Mouse (Mus musculus) CH12F3 (cell line): ENCODE results near the gene Sorbs1.

ENCODE experiments used
- in situ Hi-C: fragments of 300-500 bp; cut with MboI; formaldehyde crosslinking; loops from 2 replicates; pipeline ENCODE4 v1.14.3; 2020; ENCODE audit warnings: low sequenced_read_pairs

Sorbs1 gene

DNA sequence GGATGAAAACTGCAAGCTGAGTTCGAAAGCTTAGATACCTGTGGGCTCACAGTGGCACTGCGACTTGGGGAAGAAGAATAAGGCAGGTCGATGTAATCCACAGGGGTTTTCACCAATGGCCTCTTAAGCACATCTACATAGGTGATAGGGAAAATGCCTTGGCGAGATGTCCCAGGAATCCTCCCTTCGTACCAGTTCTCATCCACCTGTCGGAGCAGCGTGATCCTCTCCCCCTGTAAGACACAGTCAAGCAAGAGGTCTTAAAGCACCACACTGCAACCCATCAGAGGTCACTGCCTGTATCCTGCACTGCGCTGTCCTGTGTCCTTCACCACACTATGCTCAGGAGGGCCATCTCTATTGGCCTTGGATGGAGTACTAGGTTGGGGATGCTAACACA, 201.9 kb downstream of the Sorbs1 start:
- in situ Hi-C loops: no loop called here

DNA sequence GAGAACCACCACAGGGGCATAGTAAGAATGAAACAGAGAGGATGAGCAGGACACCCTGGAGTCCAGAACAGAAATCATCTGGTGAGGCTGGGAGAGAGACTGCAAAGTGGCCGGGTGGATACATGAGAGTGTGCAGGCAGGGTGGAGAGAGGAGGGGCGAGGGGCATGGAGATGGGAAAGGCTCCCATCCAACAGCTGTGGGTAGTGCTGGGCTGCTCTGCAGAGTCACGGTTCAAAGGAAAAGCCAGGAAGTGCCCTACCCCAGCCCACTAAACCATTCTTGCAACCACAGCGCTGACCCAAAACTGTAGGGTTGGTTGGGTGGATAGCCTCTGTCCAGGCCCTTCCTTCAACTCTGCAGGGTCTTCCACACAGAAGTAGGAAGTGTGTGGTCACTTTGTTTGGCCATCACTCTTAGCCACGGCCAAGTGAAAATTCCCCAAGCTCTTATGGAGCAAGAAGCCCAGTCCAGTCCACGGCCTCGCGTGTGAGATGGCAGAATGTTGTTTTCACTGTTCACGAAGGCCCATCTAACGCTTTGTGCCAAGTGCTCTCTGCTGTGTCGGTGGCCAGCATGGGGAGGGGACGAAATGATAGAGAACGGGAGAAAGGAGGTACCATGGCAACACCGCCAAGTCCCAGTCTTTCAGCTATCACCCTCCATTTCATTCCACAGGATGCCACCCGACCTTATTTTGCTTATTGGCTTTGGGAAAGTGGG, 203.0 kb downstream of the Sorbs1 start:
- in situ Hi-C loops: no loop called here

DNA sequence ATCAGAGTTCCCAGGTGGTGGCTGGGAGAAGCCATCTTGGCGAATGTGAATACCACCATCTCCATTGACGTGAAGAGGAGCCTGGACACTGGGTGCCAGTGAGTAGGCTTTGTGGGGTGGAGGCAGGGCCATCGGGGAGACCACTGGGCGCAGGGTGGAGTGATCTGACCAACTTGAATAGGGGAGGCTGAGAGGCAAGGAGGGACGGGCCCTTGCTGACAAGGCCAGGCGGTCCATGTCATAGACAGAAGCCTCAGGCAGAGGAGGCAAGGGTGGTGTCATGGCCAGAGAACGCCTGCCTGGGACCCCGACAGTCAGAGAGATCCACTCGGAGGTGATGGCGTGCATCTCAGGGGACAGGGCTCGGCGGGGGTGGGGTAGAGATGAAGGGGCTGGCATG, 203.7 kb downstream of the Sorbs1 start:
- in situ Hi-C loops: no loop called here

DNA sequence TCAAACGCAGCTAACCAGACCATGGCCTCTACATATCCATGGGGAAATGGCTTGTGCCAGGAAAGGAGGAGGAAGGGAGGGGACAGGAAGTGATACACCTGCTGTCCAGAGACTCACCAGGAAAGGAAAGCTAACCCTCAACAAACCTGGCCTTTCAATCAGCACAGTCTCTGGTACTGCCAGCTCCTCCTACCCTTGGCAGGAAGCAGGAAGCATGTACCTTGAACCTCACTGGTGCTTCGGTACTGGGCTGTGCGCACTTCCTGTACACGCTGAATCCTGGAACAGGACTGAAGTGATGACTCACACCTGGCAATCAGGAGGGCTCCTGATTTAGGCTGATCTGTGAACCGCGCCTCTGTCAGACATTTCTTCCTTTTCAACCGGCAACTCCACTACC, 206.0 kb downstream of the Sorbs1 start:
- in situ Hi-C loops: no loop called here

DNA sequence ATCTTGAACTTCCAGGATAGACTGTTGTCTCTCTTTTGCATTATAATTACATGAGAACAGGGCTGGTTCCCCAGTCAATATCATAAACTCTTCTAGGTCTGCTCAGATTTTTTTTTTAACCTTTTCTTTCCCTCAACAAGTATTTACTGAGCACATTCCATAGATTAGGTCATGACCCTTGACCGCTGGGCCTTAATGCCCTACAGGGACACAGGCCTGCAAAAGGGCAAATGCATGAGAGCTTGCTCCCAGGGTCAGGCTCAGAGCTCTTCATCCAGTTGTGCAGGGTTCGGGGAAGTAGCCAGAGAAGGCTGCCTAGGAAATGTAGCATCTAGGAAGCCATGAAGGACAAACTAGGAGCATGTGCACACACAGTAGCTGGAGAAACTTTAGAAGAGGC, 206.9 kb downstream of the Sorbs1 start:
- in situ Hi-C loops: no loop called here

DNA sequence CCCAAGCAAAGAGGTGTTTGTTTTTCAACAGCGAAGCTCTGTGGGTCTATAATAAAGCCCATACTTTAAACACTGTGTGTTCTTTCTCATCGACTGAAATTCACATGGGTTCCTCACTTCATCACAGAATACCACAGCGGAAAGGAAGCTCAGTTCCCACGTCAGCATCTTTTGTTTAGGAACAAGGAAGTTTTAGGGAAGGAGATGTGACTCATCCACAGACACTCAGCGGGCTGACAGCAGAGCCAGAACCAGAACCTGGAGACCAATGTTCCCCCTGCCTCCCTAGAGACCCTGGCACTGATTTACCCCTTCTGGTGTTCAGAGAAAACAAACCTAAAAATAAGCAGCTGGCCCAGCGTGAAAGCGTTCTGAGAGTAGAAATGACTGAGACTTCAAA, 208.1 kb downstream of the Sorbs1 start:
- in situ Hi-C loops: no loop called here

DNA sequence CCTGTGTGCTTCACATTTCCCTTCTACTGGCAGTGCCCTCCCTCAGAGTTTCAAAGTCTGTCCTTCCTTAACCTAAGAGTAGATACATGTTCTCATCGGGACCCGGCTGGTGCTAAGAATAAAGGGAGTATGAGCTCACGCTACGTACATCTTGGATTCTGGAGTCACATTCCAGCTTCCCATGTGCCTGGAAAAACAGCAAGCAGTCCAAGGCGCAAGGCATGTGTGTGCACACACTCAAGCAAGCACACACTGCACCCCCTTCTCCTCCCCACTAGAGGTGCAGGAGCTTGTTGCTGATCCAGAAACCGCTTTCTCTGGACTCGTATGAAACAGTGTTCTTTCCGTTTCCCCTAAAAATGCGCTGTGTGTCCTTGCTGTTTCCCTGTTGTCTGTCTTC, 210.7 kb downstream of the Sorbs1 start:
- in situ Hi-C loops: no loop called here

DNA sequence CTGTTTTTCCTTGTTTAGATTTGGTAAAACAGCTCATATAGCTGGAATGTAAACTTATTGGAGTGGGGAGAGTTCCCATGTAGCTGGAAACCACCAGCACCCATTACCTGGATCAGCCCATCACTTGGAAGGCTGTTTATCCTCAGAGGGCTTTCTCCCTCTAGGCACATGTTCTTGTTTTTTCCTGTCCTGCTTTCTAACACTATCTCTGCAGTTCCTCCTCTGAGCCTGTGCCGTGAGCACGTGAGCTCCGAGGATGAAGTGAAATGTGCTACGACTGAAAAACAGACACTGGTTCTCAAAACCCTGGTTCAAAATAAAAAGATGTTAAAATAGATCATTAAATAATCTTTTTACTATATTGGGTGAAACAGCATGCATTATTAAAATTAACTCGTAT, 211.1 kb downstream of the Sorbs1 start:
- in situ Hi-C loops: no loop called here

DNA sequence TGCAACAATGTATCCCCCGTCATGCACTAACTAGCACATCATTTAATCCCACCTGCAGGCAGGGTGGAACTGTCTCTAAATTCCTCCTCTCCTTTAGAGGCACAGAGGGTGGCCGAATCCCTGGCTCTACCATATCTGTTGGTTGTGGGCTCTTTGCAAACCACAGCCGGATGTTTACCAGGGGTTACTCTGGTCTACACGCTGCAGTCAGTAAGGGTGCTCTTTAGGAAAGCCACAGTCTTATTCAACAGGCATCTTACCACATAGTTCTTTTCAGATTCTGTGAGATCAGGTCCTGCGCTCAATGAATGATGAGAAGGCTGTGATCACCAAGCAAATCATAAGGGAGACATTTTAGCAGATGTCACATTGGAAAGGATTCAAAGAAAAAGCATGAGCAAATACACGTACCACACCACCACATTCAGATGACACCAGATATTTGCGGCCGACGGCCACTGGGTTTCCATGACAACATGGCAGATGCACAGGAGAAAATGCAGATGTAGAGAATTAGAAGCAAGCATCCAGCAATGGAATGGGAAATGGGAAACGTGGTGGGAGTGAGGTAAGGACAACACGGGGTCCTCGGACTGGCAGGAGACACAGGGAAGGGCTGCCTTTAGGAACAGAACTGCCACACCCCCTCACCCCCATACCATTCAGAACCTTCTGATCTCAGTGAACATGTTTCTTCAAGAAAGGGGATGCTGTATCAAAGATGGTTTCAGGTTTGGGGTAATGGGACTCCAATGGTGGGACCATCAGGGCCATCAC, 213.4 kb downstream of the Sorbs1 start:
- in situ Hi-C loops: no loop called here

DNA sequence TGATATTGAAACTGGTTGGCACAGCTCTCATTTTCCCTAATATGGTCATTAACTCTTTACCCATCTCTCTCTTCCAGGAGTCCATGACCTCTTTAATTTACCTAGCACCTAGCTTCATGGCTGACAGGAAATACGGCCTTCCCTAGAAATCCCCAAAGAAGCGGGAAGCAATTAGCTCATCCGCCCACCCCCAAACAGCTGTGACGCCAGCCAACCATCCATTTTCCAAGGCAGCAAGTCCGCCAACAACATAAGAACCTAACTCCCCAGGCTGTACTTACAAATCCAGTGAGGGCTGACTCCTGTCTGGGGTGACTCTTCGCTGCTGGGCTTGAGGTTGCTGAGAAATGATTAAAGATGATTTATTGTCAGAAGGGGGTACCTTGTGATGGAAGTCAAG, 214.4 kb downstream of the Sorbs1 start:
- in situ Hi-C loops: no loop called here

DNA sequence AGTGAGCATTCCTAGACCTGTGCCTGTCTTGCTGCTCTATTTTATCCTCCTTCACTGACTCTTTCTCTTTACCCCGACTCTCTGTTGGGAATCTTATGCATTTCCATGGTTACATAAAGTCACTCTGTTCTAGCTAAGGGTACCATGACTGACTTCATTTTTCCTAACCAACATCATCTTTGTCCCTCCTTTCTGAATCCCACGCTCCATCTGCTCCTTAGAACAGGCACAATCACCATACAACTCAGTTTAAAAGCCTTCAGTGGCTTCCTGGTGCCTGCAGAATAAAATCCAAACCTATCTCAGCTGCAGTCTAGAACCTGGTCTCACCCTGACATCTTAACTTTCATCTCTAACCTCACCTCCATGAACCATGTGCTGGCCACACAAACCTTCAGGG, 215.0 kb downstream of the Sorbs1 start:
- in situ Hi-C loops: no loop called here

DNA sequence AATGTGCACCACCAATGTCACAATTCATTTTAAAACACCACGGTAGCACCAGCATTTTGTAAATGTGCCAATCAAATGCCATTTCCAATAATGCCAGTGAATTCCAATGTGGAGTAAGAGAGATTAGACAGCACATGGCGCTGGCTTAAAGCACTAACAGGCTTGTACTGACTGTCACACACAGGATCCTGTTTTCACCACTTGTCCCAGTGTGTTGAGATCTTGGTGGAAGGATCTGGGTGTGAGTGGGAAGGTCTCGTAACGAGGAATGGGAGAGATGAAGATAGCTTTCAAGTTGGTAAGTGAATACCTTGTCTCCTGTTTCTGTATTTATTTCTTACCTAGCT, 215.8 kb downstream of the Sorbs1 start:
- in situ Hi-C loops: no loop called here

DNA sequence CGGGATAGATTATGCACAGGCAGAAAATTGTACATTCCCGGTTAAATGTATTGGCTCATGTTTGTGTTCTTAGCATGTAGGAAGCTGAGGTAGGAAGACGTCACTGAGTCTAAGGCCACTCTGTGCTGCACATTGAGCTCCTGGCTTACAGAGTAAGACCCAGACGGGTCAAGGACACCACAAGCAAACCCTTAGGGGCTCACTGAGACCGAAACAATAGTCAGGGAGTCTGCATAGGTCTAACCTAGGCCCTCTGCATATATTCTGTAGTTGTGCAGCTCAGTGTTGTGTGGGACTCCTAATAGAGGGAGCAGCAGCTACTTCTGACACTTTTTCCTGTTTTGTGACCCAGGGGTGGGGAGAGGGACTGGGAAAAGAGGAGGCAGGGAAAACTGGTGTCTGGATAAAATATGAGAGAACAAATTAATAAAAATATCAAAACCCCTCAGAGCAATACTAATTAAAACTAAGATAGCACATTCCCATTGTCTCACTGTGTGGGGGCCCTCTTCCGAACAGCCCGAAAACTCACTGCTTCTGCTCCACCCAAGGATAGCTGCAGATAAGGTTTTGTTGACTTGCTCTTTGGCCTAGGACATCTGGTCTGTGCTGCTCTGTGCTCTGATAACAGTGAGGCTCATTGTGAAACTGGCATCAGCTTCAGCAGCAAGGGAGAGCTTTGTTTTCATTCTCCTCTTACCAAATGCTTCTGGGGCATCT, 216.3 kb downstream of the Sorbs1 start:
- in situ Hi-C loops: no loop called here

DNA sequence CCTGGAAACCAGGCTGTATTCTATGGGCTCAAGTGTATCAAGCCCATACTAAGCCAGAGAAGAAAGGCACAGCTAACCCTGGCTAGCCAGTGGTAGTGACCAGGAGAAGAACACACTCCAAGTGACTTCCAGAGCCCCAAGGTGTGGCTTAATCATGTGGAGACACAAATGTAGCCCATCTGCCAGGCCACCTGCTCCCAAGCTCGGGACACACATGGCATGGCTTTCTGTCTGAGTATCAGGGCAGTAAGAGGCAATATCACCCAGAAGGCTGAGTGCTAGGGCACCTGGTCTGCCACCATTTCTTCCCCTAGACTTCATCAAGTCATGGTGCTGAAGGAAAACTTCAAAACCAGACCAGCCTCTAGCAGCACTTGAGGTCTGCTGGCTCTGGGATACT, 219.3 kb downstream of the Sorbs1 start:
- in situ Hi-C loops: no loop called here

DNA sequence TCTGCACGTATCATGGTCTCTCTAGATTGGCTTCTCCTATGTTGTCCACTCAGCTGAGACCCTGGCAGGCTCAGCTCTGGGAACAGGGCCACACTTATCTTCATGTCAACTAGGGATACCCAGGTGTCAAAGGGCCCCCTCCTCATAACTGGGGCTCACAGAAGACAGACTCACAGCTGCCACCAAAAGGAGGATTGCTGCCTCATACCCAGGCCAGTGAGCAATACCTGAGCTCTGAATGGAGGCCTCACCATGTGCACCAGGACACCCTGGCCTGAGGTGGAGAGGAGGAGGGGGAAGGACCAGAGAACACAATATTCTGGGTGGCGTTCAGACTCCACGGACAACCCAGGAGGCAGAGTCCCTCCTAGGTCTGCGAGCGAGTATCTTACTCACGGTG, 219.8 kb downstream of the Sorbs1 start:
- in situ Hi-C loops: no loop called here

DNA sequence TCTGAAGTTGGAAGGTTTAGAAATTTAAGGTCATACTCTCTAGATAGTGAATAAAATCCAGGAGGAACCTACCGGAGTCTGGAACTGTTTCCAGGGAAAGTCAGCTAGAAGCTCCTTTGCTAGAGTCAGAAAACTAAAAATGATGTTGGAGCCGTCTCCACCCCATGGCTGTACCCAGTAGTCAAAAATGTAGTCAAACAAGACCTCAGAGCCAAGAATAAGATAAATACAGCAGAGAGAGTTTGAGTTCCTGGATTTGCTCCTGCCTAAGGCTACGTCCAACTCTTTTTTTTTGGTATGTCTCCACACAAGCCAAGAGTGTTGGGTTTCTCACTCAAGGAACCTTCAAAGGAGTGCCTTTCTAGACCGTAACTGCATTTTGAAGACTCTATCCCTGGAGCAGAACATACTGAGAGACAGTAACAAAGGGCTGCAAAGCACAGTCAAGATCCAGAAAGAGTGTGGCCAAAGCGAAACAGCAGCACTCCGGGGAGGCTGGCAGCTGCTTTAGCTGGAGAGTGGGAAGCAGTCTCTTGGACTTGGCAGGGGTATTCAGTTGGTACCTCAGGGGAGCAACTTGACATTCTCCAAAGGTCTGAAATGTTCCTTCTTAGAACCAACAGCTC, 223.4 kb downstream of the Sorbs1 start:
- in situ Hi-C loops: no loop called here

DNA sequence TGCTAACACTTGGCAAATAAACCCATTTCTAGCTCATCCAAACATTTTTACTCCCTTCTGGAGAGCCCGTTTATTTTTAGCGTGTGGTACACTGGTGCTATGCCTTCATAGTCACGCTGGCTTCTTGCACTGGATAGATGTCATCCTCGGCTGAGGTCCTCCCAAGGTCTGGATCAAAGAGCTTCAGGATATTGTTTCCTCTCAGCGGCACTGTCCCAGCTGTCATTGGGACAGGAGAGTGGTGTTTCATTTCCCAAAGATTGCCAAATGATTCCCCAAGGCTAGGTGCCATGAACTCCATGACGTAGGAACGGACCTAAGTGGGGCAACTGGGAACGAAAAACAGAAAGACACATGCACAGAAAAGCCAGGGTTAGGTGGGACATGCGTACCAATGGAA, 225.2 kb downstream of the Sorbs1 start:
- in situ Hi-C loops: no loop called here

DNA sequence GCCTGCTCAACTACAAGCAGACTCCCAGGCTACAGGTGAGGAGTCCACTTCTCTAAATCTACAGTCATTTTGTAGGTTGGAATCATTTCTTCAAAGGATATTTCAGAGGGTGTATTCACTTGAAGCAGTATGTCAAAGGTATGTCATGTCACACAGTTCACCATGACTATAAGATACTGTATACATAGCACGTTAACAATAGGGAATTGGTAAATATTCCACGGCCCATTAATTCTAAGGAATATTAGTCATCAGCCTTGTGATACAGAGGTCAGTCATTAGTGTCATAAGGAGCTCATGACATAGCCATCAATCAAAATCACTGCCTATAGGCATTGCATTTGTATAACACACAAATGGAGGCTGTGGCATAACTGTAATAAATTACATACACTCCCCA, 228.9 kb downstream of the Sorbs1 start:
- in situ Hi-C loops: no loop called here

DNA sequence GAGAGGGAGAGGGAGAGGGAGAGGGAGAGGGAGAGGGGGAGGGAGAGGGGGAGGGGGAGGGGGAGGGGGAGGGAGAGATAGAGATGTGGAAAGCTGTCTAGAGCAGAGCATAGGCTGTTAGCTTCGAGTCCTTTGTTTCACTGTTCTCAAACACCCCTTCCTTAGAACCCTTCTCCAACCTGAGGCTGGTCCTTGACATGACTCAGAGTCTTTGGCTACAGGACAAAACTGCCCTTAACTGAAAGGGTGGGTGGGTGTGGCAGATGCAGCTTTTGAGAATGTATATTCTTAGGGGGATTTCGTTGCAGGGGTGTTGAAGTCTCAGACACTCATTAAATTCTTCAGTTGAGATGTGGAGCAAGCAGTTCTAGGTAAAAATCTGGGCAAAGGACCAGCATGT, 230.2 kb downstream of the Sorbs1 start:
- in situ Hi-C loops: no loop called here

DNA sequence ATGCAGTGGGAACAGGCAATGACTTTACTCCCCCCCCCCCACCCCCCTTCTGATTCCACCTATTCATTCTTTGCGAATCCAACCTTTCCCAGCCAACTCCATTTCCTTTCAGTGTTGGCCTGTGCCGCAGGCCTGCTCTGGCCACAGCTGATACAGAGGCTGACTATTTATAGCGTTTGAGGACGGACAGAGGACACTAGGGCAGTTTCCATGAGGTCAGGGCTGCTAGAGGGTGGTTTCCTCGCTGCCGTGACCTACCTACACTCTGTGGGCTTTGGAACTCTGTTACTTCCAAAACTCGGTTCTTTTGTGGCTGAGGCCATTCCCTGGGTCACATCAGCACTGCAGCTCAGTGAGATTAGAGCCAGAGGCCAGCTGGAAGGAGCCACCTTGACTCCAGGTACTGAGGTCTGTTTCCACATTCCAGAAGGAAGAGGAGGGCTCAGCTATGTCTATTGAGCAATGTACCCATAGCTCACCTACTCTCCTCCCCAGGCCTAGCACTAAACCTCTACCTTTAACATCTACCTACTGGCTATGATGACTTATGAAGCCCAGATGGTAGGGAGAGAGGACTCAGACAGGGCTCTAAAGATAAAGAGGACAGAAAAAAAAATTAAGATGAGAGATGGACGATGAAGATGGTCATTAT, 235.1 kb downstream of the Sorbs1 start:
- in situ Hi-C loops: no loop called here

DNA sequence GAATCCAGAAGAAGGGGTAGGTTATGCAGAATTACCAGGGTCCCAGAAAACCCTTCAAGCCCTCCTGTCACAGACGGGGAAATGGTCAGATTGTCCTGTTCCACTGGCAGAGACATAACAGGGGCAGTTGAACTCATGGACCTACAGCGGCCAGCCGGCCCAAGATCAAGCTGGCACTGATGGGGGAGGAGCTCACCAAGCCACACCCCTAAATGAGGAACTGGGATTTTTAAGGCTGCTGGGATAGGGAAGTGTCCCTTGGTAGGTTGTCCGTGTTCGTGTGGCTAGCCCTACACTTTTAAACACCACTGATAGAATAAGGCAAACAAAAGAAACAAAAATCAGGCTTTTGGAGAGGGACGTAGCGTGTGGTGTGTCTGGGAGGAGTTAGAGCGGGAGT, 236.1 kb downstream of the Sorbs1 start:
- in situ Hi-C loops: no loop called here
